Mouse (Mus musculus) adrenal gland, adult 10 weeks (tissue): ENCODE results near the gene Camk2n2. TPM values are rescaled to one million over a fixed set of nuclear protein-coding genes. Genes with fewer than 3 reads are reported as not detected.

Source experiments
- polyA plus RNA-seq: library from polyadenylated mRNA; stranded (reverse); fragments of 350-450 nt; fragmentation: Illumina TruSeq; extraction: RNeasy Lipid Tissue Mini Kit (QIAGEN cat#74804); gene quantifications from one replicate; pipeline ENCODE4 v1.2.3, GENCODE M21; 2014; ENCODE audit warnings: low read depth, low replicate concordance

Gene Camk2n2
- polyA plus RNA-seq, result 1.7 TPM

DNA sequence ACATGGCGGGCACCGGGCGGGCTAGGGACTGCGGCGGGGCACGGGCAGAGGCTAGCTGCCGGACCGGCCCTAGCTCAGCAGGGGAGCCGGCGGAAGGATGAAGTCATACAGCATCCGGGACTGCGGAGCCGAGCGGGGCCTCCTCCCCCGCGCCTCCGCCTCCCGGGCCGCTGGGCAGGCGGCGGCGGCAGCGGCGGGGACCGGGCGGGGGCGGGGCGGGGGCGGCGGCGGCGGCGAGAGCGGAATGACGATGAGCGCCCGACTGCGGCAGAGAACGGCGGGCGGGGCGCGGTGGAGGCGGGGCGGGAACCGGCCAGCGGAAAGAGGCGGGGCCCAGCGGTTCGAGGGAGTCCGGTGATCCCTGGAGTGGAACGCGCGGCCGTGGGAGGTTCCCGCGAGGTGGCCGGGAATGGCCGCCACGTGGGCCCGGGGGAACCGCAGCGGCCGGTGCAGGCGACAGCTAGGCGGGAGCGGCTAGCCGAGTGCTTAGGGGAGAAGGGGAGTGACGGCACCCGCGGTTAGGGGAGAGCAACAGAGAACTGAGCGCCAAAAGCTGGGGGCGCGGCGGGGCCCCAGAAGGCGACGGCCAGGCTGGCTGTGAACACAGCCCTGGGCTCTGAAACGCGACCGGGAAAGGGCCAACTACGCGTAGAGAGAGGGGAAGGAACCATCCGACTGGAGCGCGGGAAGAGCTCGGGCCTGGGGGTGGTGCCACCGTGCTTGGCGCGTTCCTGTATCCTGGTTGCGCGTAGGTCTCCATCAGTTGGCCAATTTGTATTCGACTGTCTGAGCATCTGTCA is at the start of gene Camk2n2:
Camk2n2 (minus strand) TSS at position 97 of the 800 bp plus-strand sequence.

DNA sequence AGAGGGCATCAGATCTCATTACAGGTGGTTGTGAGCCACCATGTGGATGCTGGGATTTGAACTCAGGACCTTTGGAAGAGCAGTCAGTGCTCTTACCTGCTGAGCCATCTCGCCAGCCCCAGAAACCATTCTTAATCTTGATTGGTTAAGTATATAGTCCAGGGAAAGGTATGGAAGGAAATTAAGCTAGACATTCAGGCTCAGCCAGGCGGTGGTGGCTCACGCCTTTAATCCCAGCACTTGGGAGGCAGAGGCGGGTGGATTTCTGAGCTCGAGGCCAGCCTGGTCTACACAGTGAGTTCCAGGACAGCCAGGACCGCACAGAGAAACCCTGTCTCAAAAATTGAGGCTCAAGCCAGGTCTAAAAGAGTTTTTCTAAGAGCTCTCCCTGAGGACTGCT is 46.9 kb upstream of the Camk2n2 start, which contains the start of gene Eif4g1:
Eif4g1 (plus strand) TSS at position 301 of the 400 bp plus-strand sequence.

DNA sequence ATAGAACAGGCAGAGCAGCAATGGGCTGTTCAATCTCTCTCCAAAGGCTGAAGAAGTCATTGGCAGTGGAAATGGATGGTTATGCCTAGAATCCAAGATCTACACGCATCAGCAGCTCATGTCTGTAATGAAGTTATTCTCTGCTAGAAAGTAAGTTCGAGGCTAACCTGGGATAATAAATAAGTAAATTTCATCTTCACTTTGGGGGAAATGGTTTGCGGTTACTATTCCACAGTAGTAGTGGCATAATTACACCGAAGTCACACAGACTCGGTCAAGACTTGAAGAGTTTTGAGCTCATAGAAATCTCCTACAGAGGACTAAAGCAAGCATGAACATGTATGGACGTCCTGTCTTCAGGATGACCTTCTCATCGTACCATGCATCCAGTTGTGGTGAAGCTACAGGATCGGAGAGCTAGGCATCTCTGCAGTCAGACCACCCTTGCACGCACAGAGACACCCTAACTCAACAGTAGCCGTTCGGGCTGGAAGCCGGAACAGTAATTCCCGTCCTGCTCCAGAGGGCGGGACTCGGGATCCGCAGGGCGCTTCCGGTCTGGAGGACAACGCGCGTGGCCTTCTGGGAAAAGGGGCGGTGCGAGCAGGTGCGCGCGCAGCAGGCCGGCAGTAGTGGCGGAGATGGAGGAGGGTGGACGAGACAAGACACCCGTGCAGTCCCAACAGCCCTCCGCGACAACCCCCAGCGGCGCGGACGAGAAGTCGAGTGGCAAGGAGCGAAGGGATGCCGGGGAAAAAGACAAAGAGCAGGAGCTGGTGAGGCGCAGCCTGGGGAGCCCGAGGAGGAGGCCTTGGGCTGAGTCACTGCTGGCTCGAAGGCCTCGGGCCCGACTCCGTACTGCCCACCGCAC is 30.2 kb upstream of the Camk2n2 start, which contains the start of gene Psmd2:
Psmd2 (plus strand) TSS at position 577 of the 871 bp plus-strand sequence.

DNA sequence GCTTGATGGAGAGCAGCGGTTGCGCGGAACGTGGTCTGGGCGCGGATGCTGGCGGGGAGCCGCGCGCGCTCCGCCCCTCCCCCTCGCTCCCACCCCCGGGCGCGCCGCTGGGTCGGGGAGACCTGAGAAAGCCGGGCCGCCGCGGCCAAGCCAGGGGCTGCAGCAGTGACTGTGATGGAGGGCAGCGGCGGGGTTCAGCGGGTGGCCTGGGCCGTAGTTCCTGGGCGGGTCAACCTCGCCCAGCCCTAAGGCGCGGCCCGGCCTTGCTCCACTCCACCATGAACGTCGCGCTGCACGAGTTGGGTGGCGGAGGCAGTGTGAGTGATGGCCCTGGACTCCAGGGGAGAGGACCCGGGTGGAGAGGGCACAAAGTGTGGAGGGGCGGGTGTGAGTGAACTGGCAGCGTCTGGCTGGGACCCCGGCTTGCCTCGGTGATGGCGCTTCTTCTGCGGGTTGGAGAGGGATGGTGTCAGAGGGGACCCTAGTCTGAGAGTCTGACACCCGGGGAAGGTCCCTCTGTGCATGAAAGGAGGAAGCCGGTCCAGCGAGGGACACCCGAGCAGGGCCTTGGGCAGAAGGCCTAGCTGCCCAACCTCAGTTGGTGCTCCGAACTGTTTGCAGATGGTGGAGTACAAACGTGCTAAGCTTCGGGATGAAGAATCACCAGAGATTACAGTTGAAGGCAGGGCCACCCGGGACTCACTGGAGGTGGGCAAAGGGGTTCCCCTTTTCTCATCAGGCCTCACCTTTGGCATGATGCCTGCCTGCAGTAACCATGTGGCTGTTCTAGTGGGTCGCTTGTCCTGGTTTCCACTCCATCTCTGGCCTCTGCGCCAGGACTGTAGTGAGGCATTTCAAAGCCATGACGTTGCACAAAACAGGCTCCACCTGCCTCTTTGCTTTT is 8.9 kb upstream of the Camk2n2 start, which contains the start of gene Ece2:
Ece2 (plus strand) TSS at position 98 of the 904 bp plus-strand sequence.

DNA sequence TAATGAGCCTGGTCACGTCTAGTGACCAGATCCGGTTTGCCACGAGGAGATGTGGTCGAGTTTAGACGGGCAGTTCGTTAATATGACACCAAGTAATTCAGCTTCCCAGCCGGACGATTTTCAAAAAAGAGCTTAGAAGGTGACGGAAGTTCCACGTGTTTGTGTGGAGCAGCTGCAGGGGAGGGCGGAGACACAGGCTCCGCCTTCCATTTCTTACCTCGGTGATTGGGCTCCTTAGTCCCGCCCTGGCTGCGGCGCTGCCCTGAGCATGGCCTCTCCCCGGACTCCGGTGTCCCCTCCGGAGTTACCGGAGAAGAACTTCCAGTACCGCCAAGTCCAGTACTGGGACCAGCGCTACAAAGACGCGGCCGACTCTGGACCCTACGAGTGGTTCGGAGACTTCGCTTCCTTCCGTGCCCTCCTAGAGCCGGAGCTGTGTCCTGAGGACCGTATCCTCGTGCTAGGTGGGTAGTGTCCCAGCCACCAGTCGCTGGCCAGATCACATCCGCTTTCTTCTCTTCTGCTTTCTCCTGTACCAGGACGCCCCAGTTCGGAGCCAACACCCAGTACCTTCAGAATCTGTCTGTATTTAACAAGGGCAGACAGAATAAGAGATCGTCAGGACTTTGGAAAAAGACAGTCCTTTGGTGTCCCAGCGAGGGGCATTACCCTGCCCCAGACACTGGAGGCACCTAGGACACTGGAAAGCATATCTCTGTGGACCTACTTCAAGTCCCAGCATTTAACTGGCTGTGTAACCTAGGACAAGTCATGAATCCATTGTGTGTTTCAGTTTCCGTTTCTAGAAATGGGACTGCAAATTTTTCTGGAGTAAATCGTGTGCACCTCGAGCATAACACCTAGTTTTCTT is 9.5 kb downstream of the Camk2n2 start, which contains the start of the genes Eef1akmt4, Gm49333 and Alg3:
Eef1akmt4 (plus strand) TSS at position 237 of the 871 bp plus-strand sequence.
Gm49333 (plus strand) TSS at position 254 of the 871 bp plus-strand sequence.
Alg3 (minus strand) TSS at position 379 of the 871 bp plus-strand sequence.

DNA sequence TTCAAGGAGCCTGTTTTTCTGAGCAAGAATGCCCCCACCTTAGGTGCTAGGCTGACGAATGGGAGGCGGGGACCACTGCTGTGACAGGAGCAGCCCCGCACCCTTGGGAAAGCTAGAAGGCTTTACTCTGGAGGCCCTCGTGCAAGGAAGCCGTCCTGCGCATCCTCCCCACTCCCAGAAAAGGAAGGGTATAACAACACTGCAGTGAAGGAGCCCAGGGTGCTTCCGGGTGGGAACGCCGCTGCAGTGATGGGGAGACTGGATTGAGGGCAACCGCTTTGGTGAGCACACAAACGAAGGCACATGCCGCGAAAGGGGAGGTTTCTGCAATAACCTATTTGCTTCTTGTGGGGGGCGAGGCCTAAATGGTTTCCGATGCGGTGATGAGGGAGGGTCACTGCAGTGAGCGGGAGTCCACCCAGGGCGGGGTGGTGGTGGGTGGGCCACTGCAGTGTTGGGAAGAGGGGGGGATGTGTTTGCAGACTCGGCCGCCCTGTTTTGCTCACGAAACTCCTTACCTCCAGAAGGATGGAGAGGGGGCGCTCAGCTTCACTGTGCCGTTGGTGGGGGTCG is 31.6 kb downstream of the Camk2n2 start, which contains the start of gene Vwa5b2:
Vwa5b2 (plus strand) TSS at position 106 of the 573 bp plus-strand sequence.

Other genes with a start within 250 kb of the Camk2n2 start
- 54.2 TPM for gene Abcc5, start 194.9 kb downstream of the Camk2n2 start, polyA plus RNA-seq
- gene Eif2b5, start 122.5 kb downstream of the Camk2n2 start, polyA plus RNA-seq, result 12.4 TPM
- gene Dvl3, start 104.3 kb downstream of the Camk2n2 start, polyA plus RNA-seq, result 18.4 TPM
- 132 TPM for gene Ap2m1, start 85.8 kb downstream of the Camk2n2 start, polyA plus RNA-seq
- 17.7 TPM for gene Abcf3, start 72.7 kb downstream of the Camk2n2 start, polyA plus RNA-seq
- gene Vwa5b2, start 31.8 kb downstream of the Camk2n2 start, polyA plus RNA-seq, result not detected
- 1.1 TPM for gene Eef1akmt4, start 9.7 kb downstream of the Camk2n2 start, polyA plus RNA-seq
- gene Gm49333, start 9.7 kb downstream of the Camk2n2 start, polyA plus RNA-seq, result not detected
- 8.6 TPM for gene Alg3, start 9.6 kb downstream of the Camk2n2 start, polyA plus RNA-seq
- gene Ece2, start 8.5 kb upstream of the Camk2n2 start, polyA plus RNA-seq, result 2.4 TPM
- 113 TPM for gene Psmd2, start 30.4 kb upstream of the Camk2n2 start, polyA plus RNA-seq
- 151 TPM for gene Eif4g1, start 47.0 kb upstream of the Camk2n2 start, polyA plus RNA-seq
- gene Fam131a, start 72.0 kb upstream of the Camk2n2 start, polyA plus RNA-seq, result 0.35 TPM
- 43.4 TPM for gene Polr2h, start 96.4 kb upstream of the Camk2n2 start, polyA plus RNA-seq
- gene Clcn2, start 96.5 kb upstream of the Camk2n2 start, polyA plus RNA-seq, result 1.3 TPM
- gene Chrd, start 111.8 kb upstream of the Camk2n2 start, polyA plus RNA-seq, result 1.2 TPM
- not detected for gene Thpo, start 113.2 kb upstream of the Camk2n2 start, polyA plus RNA-seq